Mouse (Mus musculus) heart, postnatal 14 days (tissue): ENCODE measurements around the gene Sema4f. TPM values are rescaled to one million over a fixed set of nuclear protein-coding genes. Genes with fewer than 3 reads are reported as not detected.

Experiments
- DNase-seq, 2 experiments: peaks; one replicate each; pipeline ENCODE4 v3.0.0; 2021 to 2022
- intact Hi-C: fragments of 180-260 bp; cut with DNase I; formaldehyde crosslinking; loops from one replicate; pipeline ENCODE4 v1.15.1; 2025
- total RNA-seq, 2 experiments: library from RNA; stranded (reverse); gene quantifications; 2 replicates each; pipeline ENCODE4 v1.2.3; 2021

The Sema4f gene
- total RNA-seq, 2 experiments from 2014 or later: 0.29 to 0.33 TPM

GRCm38 (mm10) chr6:82917076-82917777 lies 22.3 kb downstream of the Sema4f start:
- no peak for DNase-seq
- intact Hi-C loops: loop anchor here (2.0 kb wide), 1 partner anchor 54 kb away; no protein-coding TSS in a partner anchor

GRCm38 (mm10) chr6:82916459-82916858 lies 23.1 kb downstream of the Sema4f start:
- DNase-seq: no peak
- intact Hi-C loops: loop anchor here (2.0 kb wide), 1 partner anchor 54 kb away; no protein-coding TSS in a partner anchor

- intact Hi-C loops: loop anchor here (2.0 kb wide), 1 partner anchor 55 kb away; no protein-coding TSS in a partner anchor
- peak; percentile 47 to 63 for DNase-seq
These were observed 23.7 kb downstream of the Sema4f start for GRCm38 (mm10) chr6:82915889-82916288.

GRCm38 (mm10) chr6:82913336-82914247 lies 26.0 kb downstream of the Sema4f start:
- intact Hi-C loops: no loop called here
- DNase-seq: peak; percentile 13 to 27

- intact Hi-C loops: no loop called here
- no peak for DNase-seq
These were observed 28.3 kb downstream of the Sema4f start for GRCm38 (mm10) chr6:82911303-82911702.

GRCm38 (mm10) chr6:82909136-82909855 lies 30.3 kb downstream of the Sema4f start:
- peak in 1 of 2 experiments; percentile 16 for DNase-seq
- intact Hi-C loops: loop anchor here (2.0 kb wide), 1 partner anchor 62 kb away; no protein-coding TSS in a partner anchor

GRCm38 (mm10) chr6:82908034-82908433 lies 31.5 kb downstream of the Sema4f start:
- no peak for DNase-seq
- intact Hi-C loops: loop anchor here (2.0 kb wide), 1 partner anchor 63 kb away; no protein-coding TSS in a partner anchor

GRCm38 (mm10) chr6:82906985-82907384 lies 32.6 kb downstream of the Sema4f start:
- DNase-seq: no peak
- intact Hi-C loops: no loop called here

GRCm38 (mm10) chr6:82902559-82902958 lies 37.0 kb downstream of the Sema4f start:
- DNase-seq: no peak
- intact Hi-C loops: no loop called here

- intact Hi-C loops: no loop called here
- DNase-seq: no peak
These were observed 40.8 kb downstream of the Sema4f start for GRCm38 (mm10) chr6:82898745-82899144.

- no peak for DNase-seq
- intact Hi-C loops: no loop called here
These were observed 41.3 kb downstream of the Sema4f start for GRCm38 (mm10) chr6:82898227-82898626.

- intact Hi-C loops: no loop called here
- DNase-seq: no peak
These were observed 42.3 kb downstream of the Sema4f start for GRCm38 (mm10) chr6:82897311-82897710.

- intact Hi-C loops: no loop called here
- DNase-seq: no peak
These were observed 46.2 kb downstream of the Sema4f start for GRCm38 (mm10) chr6:82893415-82893814.

GRCm38 (mm10) chr6:82892540-82892939 lies 47.0 kb downstream of the Sema4f start:
- intact Hi-C loops: no loop called here

GRCm38 (mm10) chr6:82891488-82891887 lies 48.1 kb downstream of the Sema4f start:
- no peak for DNase-seq
- intact Hi-C loops: no loop called here

More at GRCm38 (mm10) chr6:82892540-82892939, 47.0 kb downstream of the Sema4f start:
- peak; percentile 30 to 35 for DNase-seq

GRCm38 (mm10) chr6:82886330-82886729 lies 53.2 kb downstream of the Sema4f start:
- peak; percentile 14 to 24 for DNase-seq
- intact Hi-C loops: no loop called here

- intact Hi-C loops: no loop called here
- no peak for DNase-seq
These were observed 53.7 kb downstream of the Sema4f start for GRCm38 (mm10) chr6:82885909-82886308.

GRCm38 (mm10) chr6:82885441-82885840 lies 54.1 kb downstream of the Sema4f start:
- intact Hi-C loops: no loop called here
- no peak for DNase-seq

GRCm38 (mm10) chr6:82884570-82884969 lies 55.0 kb downstream of the Sema4f start:
- DNase-seq: no peak
- intact Hi-C loops: no loop called here

GRCm38 (mm10) chr6:82881485-82882096 lies 58.0 kb downstream of the Sema4f start:
- intact Hi-C loops: no loop called here
- peak; percentile 70 to 75 for DNase-seq
